In the genomic region with DNA sequence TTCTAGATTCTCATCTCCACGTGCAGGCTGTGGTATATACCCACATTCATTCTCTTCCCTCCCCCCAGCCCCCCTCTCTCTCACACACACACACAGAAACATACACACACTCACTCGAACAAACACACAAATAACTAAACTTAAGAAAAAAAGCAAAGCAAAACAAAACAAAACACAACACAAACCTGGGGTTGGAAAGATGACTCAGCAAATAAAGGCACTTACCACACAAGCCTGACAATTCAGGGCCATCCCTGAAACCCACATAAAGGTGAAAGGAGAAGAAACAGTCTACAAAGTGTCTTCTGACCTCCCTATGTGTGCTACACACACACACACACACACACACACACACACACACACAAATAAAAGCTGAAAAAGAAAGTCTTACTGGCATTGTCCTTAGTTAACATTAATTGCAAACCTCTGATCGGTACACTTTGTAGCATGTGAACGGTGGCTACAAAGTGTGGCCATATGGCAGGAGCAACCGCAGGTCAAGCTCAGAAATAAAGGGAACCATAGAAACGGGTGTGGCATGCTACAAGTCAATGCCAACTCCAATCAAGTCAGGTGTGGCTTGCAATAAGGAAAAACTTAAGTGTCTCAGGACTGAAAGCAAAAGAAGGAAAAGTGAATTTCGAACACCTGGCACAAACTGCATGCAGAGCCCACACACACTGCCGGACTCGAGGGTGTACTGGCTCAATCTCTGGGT, we compare ENCODE assay signal across 17 mouse cellular contexts.
DNase-seq lines count a peak whose midpoint lies in the region; ATAC-seq and TF ChIP-seq lines count a peak whose summit lies in the region.
"Had no signal": no experiment of that assay in that cellular context is flagged by ENCODE, and none has a peak within 500 bp of the region (broad histone marks: within the 10 kb centered on the region; RNA-seq: fewer than 3 reads in every experiment).

No protein-coding gene starts in this region.

- H3K9me3 ChIP-seq in heart, embryonic 13.5 days: no peaks in the 10 kb centered on the region
- H3K9me3 ChIP-seq in ES-Bruce4 (replicated peaks; ENCODE audit: control insufficient read depth, insufficient read depth, low read length, poor library complexity, severe bottlenecking): no peaks in the 10 kb centered on the region
- no peaks in the 10 kb centered on the region for H3K9me3 ChIP-seq in liver, embryonic 15.5 days (replicated peaks)
- no peaks in the 10 kb centered on the region for H3K9me3 ChIP-seq in hindbrain, embryonic 13.5 days
- H3K9me3 ChIP-seq: limb, embryonic 12.5 days had no signal

- no peak for DNase-seq in heart, adult 18-20 months
- no peak for DNase-seq in cerebellum, adult 11-12 months
- no peak for DNase-seq in MN1 (ENCODE audit: low spot score)
- DNase-seq: cerebellum, adult 9-10 months; embryo, embryonic 11 days; heart, postnatal 36 days; kidney, postnatal 14 days; right cerebral cortex, adult 18-20 months; thymus, adult 2 months had no signal

- H3K4me3 ChIP-seq in heart, embryonic 13.5 days: peak overlapping the region; percentile 21
- no peak overlapping the region for H3K4me3 ChIP-seq in ES-Bruce4 (ENCODE audit: low read depth, low read length)
- H3K4me3 ChIP-seq in bone marrow, adult 2 months (replicated peaks; ENCODE audit: control insufficient read depth, low read depth, low read length): peak overlapping the region; percentile 74
- peak overlapping the region; percentile 72 for H3K4me3 ChIP-seq in liver, embryonic 15.5 days (replicated peaks)
- H3K4me3 ChIP-seq in hindbrain, embryonic 13.5 days: no peak overlapping the region
- H3K4me3 ChIP-seq: limb, embryonic 12.5 days had no signal

- H3K4me2 ChIP-seq in heart, embryonic 13.5 days: peak overlapping the region; percentile 47
- peak overlapping the region; percentile 68 for H3K4me2 ChIP-seq in liver, embryonic 15.5 days
- H3K4me2 ChIP-seq in hindbrain, embryonic 13.5 days: no peak overlapping the region
- H3K4me2 ChIP-seq: limb, embryonic 12.5 days had no signal

- H3K27me3 ChIP-seq in heart, embryonic 13.5 days (replicated peaks): no peaks in the 10 kb centered on the region
- H3K27me3 ChIP-seq in ES-Bruce4 (ENCODE audit: control insufficient read depth, insufficient read depth, low read length, poor library complexity, severe bottlenecking): no peaks in the 10 kb centered on the region
- no peaks in the 10 kb centered on the region for H3K27me3 ChIP-seq in liver, embryonic 15.5 days
- no peaks in the 10 kb centered on the region for H3K27me3 ChIP-seq in hindbrain, embryonic 13.5 days
- H3K27me3 ChIP-seq: limb, embryonic 12.5 days; Patski had no signal

- peak overlapping the region; percentile 53; the same call in 1 of the 2 replicates for H3K9ac ChIP-seq in heart, embryonic 13.5 days
- no peak overlapping the region for H3K9ac ChIP-seq in ES-Bruce4 (ENCODE audit: low read depth, poor library complexity, severe bottlenecking)
- peak overlapping the region; percentile 56 for H3K9ac ChIP-seq in liver, embryonic 15.5 days
- H3K9ac ChIP-seq in hindbrain, embryonic 13.5 days: no peak overlapping the region
- H3K9ac ChIP-seq: limb, embryonic 12.5 days had no signal

- peaks cover 15% of the 10 kb centered on the region for H3K36me3 ChIP-seq in heart, embryonic 13.5 days
- no peaks in the 10 kb centered on the region for H3K36me3 ChIP-seq in ES-Bruce4 (ENCODE audit: control insufficient read depth, insufficient read depth, low read length, poor library complexity, severe bottlenecking)
- peaks cover 44% of the 10 kb centered on the region for H3K36me3 ChIP-seq in liver, embryonic 15.5 days (replicated peaks)
- H3K36me3 ChIP-seq in hindbrain, embryonic 13.5 days: peaks cover 15% of the 10 kb centered on the region

- H3K27ac ChIP-seq in heart, embryonic 13.5 days (replicated peaks): peak overlapping the region; percentile 43; the same call in 1 of the 2 replicates
- H3K27ac ChIP-seq in ES-Bruce4 (ENCODE audit: insufficient read depth, low read length): peak overlapping the region; percentile 13
- peak overlapping the region; percentile 60 for H3K27ac ChIP-seq in bone marrow, adult 2 months (ENCODE audit: control insufficient read depth, insufficient read depth, low read depth, low read length, poor library complexity)
- H3K27ac ChIP-seq in liver, embryonic 15.5 days (replicated peaks): peak overlapping the region; percentile 83
- H3K27ac ChIP-seq in hindbrain, embryonic 13.5 days: no peak overlapping the region
- H3K27ac ChIP-seq: limb, embryonic 12.5 days had no signal

- TF ChIP-seq EP300 in ES-Bruce4 (IDR thresholded peaks at IDR 0.05; ENCODE audit: insufficient read depth, low read depth, low read length): peak; percentile 11; the same call in 1 of the 2 replicates

- no peak for TF ChIP-seq CTCF in ES-Bruce4 (IDR thresholded peaks at IDR 0.05; ENCODE audit: low read depth, low read length)
- no peak for TF ChIP-seq CTCF in bone marrow, adult 2 months (IDR thresholded peaks at IDR 0.05; ENCODE audit: control insufficient read depth, insufficient read depth, low read length)

- peaks cover 46% of the 10 kb centered on the region for H3K4me1 ChIP-seq in heart, embryonic 13.5 days
- peaks cover 3% of the 10 kb centered on the region for H3K4me1 ChIP-seq in ES-Bruce4 (ENCODE audit: control insufficient read depth, insufficient read depth, low read length)
- peaks cover 2% of the 10 kb centered on the region; the same call in 1 of the 2 replicates for H3K4me1 ChIP-seq in bone marrow, adult 2 months (ENCODE audit: control insufficient read depth, insufficient read depth, low read length)
- H3K4me1 ChIP-seq in liver, embryonic 15.5 days (replicated peaks): peaks cover 84% of the 10 kb centered on the region
- peaks cover 8% of the 10 kb centered on the region; the same call in 1 of the 2 replicates for H3K4me1 ChIP-seq in hindbrain, embryonic 13.5 days (replicated peaks)

- TF ChIP-seq POLR2A in ES-Bruce4 (IDR thresholded peaks at IDR 0.05; ENCODE audit: insufficient read depth, low read length): no peak
- TF ChIP-seq POLR2A in bone marrow, adult 2 months (IDR thresholded peaks at IDR 0.05; ENCODE audit: borderline replicate concordance, control insufficient read depth, low read depth, low read length): no peak

- ATAC-seq in heart, embryonic 13.5 days (ENCODE audit: extremely low read depth, insufficient number of reproducible peaks, low FRiP score, low TSS enrichment): no peak
- ATAC-seq in liver, embryonic 15.5 days (ENCODE audit: insufficient read depth): no peak
- ATAC-seq in hindbrain, embryonic 13.5 days (ENCODE audit: low FRiP score): no peak
- ATAC-seq: inflammation-experienced regulatory T-cells, adult 6 months; Patski had no signal

- WGBS in heart, embryonic 13.5 days: 83% methylated on average over 9 of the region's 9 CpGs
- 77% methylated on average over 9 of the region's 9 CpGs for WGBS in bone marrow, adult 2 months
- WGBS in liver, embryonic 15.5 days (ENCODE audit: insufficient replicate concordance): 69% methylated on average over 9 of the region's 9 CpGs
- 71% methylated on average over 9 of the region's 9 CpGs for WGBS in hindbrain, embryonic 13.5 days

Comparison
In these comparisons a context has a peak if more than half of its experiments do, and no peak if none do; other contexts are left out.
1. H3K4me3 ChIP-seq: peak in heart, embryonic 13.5 days (single experiment), bone marrow, adult 2 months (single experiment) and liver, embryonic 15.5 days (single experiment); none in ES-Bruce4 (single experiment) and hindbrain, embryonic 13.5 days (single experiment).
2. H3K9ac ChIP-seq: peak in heart, embryonic 13.5 days (single experiment) and liver, embryonic 15.5 days (single experiment); none in ES-Bruce4 (single experiment) and hindbrain, embryonic 13.5 days (single experiment).